Mouse (Mus musculus) lung, postnatal 0 days (tissue): ENCODE data around the gene Ptk7. TPM values are rescaled to one million over a fixed set of nuclear protein-coding genes. Genes with fewer than 3 reads are reported as not detected.

ENCODE experiments used
- ATAC-seq: fragments of 200-750 bp; cut with Nextera tagmentation; 2 replicates; pipeline ENCODE4 v1.8.0; 2017; ENCODE audit warnings: moderate library complexity
- DNase-seq: peaks from one replicate; pipeline ENCODE4 v3.0.0-alpha.2; 2016; ENCODE audit warnings: low spot score
- H3K27ac ChIP-seq: fragments of 300-500 bp; sonication (generic); 2 replicates; pipeline ENCODE4 v1.5.1; 2014; ENCODE audit warnings: antibody characterized with exemption, mild to moderate bottlenecking, low read length, mixed read lengths
- H3K27me3 ChIP-seq: fragments of 300-500 bp; sonication (generic); replicated peaks from 2 replicates; pipeline ENCODE4 v1.6.1; 2014; ENCODE audit warnings: low read length, mixed read lengths; ENCODE audit not compliant: insufficient read depth
- H3K36me3 ChIP-seq: fragments of 300-500 bp; sonication (generic); 2 replicates; pipeline ENCODE4 v1.6.1; 2014; ENCODE audit warnings: low read length, mixed read lengths; ENCODE audit not compliant: insufficient read depth
- H3K4me1 ChIP-seq: fragments of 300-500 bp; sonication (generic); 2 replicates; pipeline ENCODE4 v1.6.1; 2014; ENCODE audit warnings: antibody characterized with exemption, low read depth, low read length, mixed read lengths; ENCODE audit not compliant: insufficient read depth
- H3K4me2 ChIP-seq: fragments of 300-500 bp; sonication (generic); replicated peaks from 2 replicates; pipeline ENCODE4 v1.6.1; 2014; ENCODE audit warnings: low read depth, mild to moderate bottlenecking, low read length, moderate library complexity, mixed read lengths
- H3K4me3 ChIP-seq: fragments of 300-500 bp; sonication (generic); 2 replicates; pipeline ENCODE4 v1.5.1; 2014; ENCODE audit warnings: low read depth, low read length
- H3K9ac ChIP-seq: fragments of 300-500 bp; sonication (generic); replicated peaks from 2 replicates; pipeline ENCODE4 v1.6.1; 2014; ENCODE audit warnings: low read depth, mild to moderate bottlenecking
- H3K9me3 ChIP-seq: fragments of 300-500 bp; sonication (generic); 2 replicates; pipeline ENCODE4 v1.6.1; 2016; ENCODE audit warnings: low read length, mixed read lengths
- CTCF ChIP-seq: IDR thresholded peaks from 2 replicates; pipeline ENCODE4 v1.5.1; 2016; ENCODE audit warnings: antibody characterized with exemption, mild to moderate bottlenecking
- EP300 ChIP-seq: IDR thresholded peaks from 2 replicates; pipeline ENCODE4 v1.6.1; 2016; ENCODE audit warnings: antibody characterized with exemption, mild to moderate bottlenecking, control low read depth
- WGBS: fragments of 180-500 bp; shearing (Covaris S2); extraction: QIAGEN DNeasy Blood & Tissue Kit; methylation state at CpG from one replicate; pipeline ENCODE4 v1.1.7; 2014; 5-methylcytosine and 5-hydroxymethylcytosine counted together
- polyA plus RNA-seq: library from polyadenylated mRNA; unstranded; fragments of >200 nt; fragmentation: Nextera tagmentation; extraction: Ambion mirVana; gene quantifications from 2 replicates; pipeline ENCODE4 v1.2.1, GENCODE M21; 2015

Ptk7 gene
- polyA plus RNA-seq, 1 experiment from 2014 or later, result 75.8 TPM

GRCm38 (mm10) chr17:46618394-46618768, 10.9 kb downstream of the Ptk7 start:
- WGBS, result 6% methylated on average over 6 of the region's 6 CpGs
- Histone ChIP-seq H3K4me3 (no peak overlapping the region), H3K27me3 (no peaks in the 10 kb centered on the region), H3K36me3 (no peaks in the 10 kb centered on the region), H3K9me3 (no peaks in the 10 kb centered on the region), H3K27ac (peak overlapping the region; percentile 84), H3K4me2 (peak overlapping the region; percentile 25), H3K4me1 (peaks cover 70% of the 10 kb centered on the region), H3K9ac (peak overlapping the region; percentile 16)
- no peak for TF ChIP-seq EP300
- no peak for TF ChIP-seq CTCF
- ATAC-seq (no peak), DNase-seq (no peak)

GRCm38 (mm10) chr17:46617799-46618198, 11.5 kb downstream of the Ptk7 start:
- Histone ChIP-seq H3K9me3 (no peaks in the 10 kb centered on the region), H3K4me1 (peaks cover 68% of the 10 kb centered on the region), H3K4me3 (no peak overlapping the region), H3K9ac (no peak overlapping the region), H3K27ac (peak overlapping the region; percentile 84), H3K4me2 (peak overlapping the region; percentile 25; the same call in 1 of the 2 replicates), H3K36me3 (no peaks in the 10 kb centered on the region), H3K27me3 (no peaks in the 10 kb centered on the region)
- no peak for ATAC-seq
- WGBS, result 45% methylated on average over 12 of the region's 12 CpGs
- TF ChIP-seq CTCF (no peak), EP300 (no peak)
- DNase-seq, result no peak

- H3K27ac ChIP-seq, result peak overlapping the region; percentile 82
- DNase-seq (no peak), ATAC-seq (no peak)
- TF ChIP-seq EP300 (no peak), CTCF (no peak)
- 0 out of 2 replicates have a peak overlapping the region, but pooled peaks have one; percentile 8 for H3K4me2 ChIP-seq
- no peak overlapping the region for H3K9ac ChIP-seq
- peaks cover 32% of the 10 kb centered on the region for H3K4me1 ChIP-seq
- H3K36me3 ChIP-seq, result no peaks in the 10 kb centered on the region
- no peaks in the 10 kb centered on the region for H3K27me3 ChIP-seq
- no peaks in the 10 kb centered on the region for H3K9me3 ChIP-seq
- 32% methylated on average over 3 of the region's 3 CpGs for WGBS
- H3K4me3 ChIP-seq, result no peak overlapping the region
Observed at GRCm38 (mm10) chr17:46613229-46613628, 16.1 kb downstream of the Ptk7 start.

GRCm38 (mm10) chr17:46612820-46613219, 16.5 kb downstream of the Ptk7 start:
- no peaks in the 10 kb centered on the region for H3K36me3 ChIP-seq
- ATAC-seq (peak; percentile 34), DNase-seq (peak; percentile 64)
- no peak overlapping the region for H3K4me3 ChIP-seq
- peaks cover 30% of the 10 kb centered on the region for H3K4me1 ChIP-seq
- H3K27me3 ChIP-seq, result no peaks in the 10 kb centered on the region
- no peak overlapping the region for H3K9ac ChIP-seq
- 22% methylated on average over 4 of the region's 4 CpGs for WGBS
- TF ChIP-seq EP300, result no peak
- no peak for TF ChIP-seq CTCF
- H3K4me2 ChIP-seq, result 0 out of 2 replicates have a peak overlapping the region, but pooled peaks have one; percentile 8
- H3K27ac ChIP-seq, result peak overlapping the region; percentile 82
- no peaks in the 10 kb centered on the region for H3K9me3 ChIP-seq

GRCm38 (mm10) chr17:46612189-46612588, 17.1 kb downstream of the Ptk7 start:
- no peak for TF ChIP-seq CTCF
- TF ChIP-seq EP300, result no peak
- Histone ChIP-seq H3K4me2 (no peak overlapping the region), H3K9me3 (no peaks in the 10 kb centered on the region), H3K36me3 (no peaks in the 10 kb centered on the region), H3K9ac (no peak overlapping the region), H3K4me3 (no peak overlapping the region), H3K4me1 (peaks cover 23% of the 10 kb centered on the region), H3K27me3 (no peaks in the 10 kb centered on the region), H3K27ac (peak overlapping the region; percentile 82)
- ATAC-seq (no peak), DNase-seq (no peak)
- WGBS, result 41% methylated on average over 2 of the region's 2 CpGs

- Histone ChIP-seq H3K9ac (no peak overlapping the region), H3K27ac (peak overlapping the region; percentile 82; the same call in 1 of the 2 replicates), H3K27me3 (no peaks in the 10 kb centered on the region), H3K4me2 (no peak overlapping the region), H3K9me3 (no peaks in the 10 kb centered on the region), H3K36me3 (no peaks in the 10 kb centered on the region), H3K4me1 (peaks cover 18% of the 10 kb centered on the region), H3K4me3 (no peak overlapping the region)
- ATAC-seq (no peak), DNase-seq (no peak)
- TF ChIP-seq EP300 (no peak), CTCF (no peak)
- 91% methylated on average over 6 of the region's 6 CpGs for WGBS
Observed at GRCm38 (mm10) chr17:46611316-46611715, 18.0 kb downstream of the Ptk7 start.
